22 mouse cellular contexts compared by ENCODE assay signal in the genomic region with DNA sequence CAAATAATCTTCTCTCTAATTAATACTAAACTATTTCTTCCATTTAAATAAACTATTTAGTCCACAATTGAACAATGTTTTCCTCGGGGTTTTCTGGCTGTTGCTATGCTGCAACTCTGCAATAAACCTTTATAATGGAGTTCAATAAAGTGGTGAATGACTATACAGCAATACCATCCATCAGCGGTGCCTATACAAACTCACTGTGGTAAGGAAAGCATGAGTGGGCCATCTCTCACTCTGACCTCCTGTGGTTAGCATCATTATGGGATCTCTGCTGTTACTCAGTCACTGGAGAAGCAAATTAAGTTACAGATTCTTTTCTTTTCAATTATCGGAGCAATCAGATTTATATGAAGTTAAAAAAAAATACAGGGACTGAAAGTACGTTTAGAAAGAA.
"Had no signal": no experiment of that assay in that cellular context is flagged by ENCODE, and none has a peak within 500 bp of the region (broad histone marks: within the 10 kb centered on the region; RNA-seq: fewer than 3 reads in every experiment).

No protein-coding gene starts in this region.

- H3K4me3 ChIP-seq: limb, embryonic 12.5 days; limb, embryonic 15.5 days; liver, embryonic 12.5 days; liver, embryonic 15.5 days; lung, embryonic 15.5 days; megakaryocyte, embryonic 14.5 days had no signal

- H3K9me3 ChIP-seq: limb, embryonic 12.5 days; limb, embryonic 15.5 days; liver, embryonic 12.5 days; liver, embryonic 15.5 days; lung, embryonic 15.5 days; megakaryocyte, embryonic 14.5 days had no signal

- H3K9ac ChIP-seq: limb, embryonic 12.5 days; limb, embryonic 15.5 days; liver, embryonic 12.5 days; liver, embryonic 15.5 days; lung, embryonic 15.5 days had no signal

- H3K4me2 ChIP-seq: limb, embryonic 12.5 days; limb, embryonic 15.5 days; liver, embryonic 12.5 days; liver, embryonic 15.5 days; lung, embryonic 15.5 days; midbrain, embryonic 11.5 days had no signal

- DNase-seq: kidney, adult 18-20 months; kidney, adult 9 months; kidney, postnatal 14 days; kidney, postnatal 4 days; left cerebral cortex, postnatal 4 days; lung, adult 18-20 months; lung, postnatal 10 days; lung, postnatal 36 days; midbrain, embryonic 14.5 days; right cerebral cortex, postnatal 4 days; thymus, adult 2 months; thymus, postnatal 14 days; thymus, postnatal 4 days had no signal

- H3K27me3 ChIP-seq: limb, embryonic 12.5 days; limb, embryonic 15.5 days; liver, embryonic 12.5 days; liver, embryonic 15.5 days; lung, embryonic 15.5 days; megakaryocyte, embryonic 14.5 days had no signal

- H3K27ac ChIP-seq: limb, embryonic 12.5 days; limb, embryonic 15.5 days; liver, embryonic 12.5 days; liver, embryonic 15.5 days; lung, embryonic 15.5 days; stomach, postnatal 0 days had no signal

- ATAC-seq: intestine, embryonic 16.5 days; liver, embryonic 12.5 days had no signal

- H3K36me3 ChIP-seq: limb, embryonic 12.5 days; limb, embryonic 15.5 days; liver, embryonic 12.5 days; liver, embryonic 15.5 days; lung, embryonic 15.5 days had no signal

- H3K4me1 ChIP-seq: limb, embryonic 12.5 days; limb, embryonic 15.5 days; liver, embryonic 12.5 days; liver, embryonic 15.5 days; lung, embryonic 15.5 days; megakaryocyte, embryonic 14.5 days had no signal
